Mouse (Mus musculus) stomach, postnatal 0 days (tissue): ENCODE measurements around the gene Ninj1.

Experiments used
- CTCF ChIP-seq: IDR thresholded peaks from 2 replicates; pipeline ENCODE4 v1.5.1; 2016; ENCODE audit warnings: antibody characterized with exemption, low read depth, mild to moderate bottlenecking, moderate library complexity
- EP300 ChIP-seq: optimal IDR thresholded peaks from 2 replicates; pipeline ENCODE3; 2016; ENCODE audit warnings: antibody characterized with exemption

- TF ChIP-seq EP300 (no peak), CTCF (peak; percentile 34; the same call in 1 of the 2 replicates)
These were observed 47.4 kb downstream of the Ninj1 start for GRCm38 (mm10) chr13:49234711-49235110.
